Mouse (Mus musculus): ENCODE results near the gene Tnfrsf8.
"Not testable (repeated sequence)": the region's sequence is repeated elsewhere in the genome, so short reads cannot be mapped to it uniquely, and the experiment has no call there.

Tnfrsf8 gene

DNA sequence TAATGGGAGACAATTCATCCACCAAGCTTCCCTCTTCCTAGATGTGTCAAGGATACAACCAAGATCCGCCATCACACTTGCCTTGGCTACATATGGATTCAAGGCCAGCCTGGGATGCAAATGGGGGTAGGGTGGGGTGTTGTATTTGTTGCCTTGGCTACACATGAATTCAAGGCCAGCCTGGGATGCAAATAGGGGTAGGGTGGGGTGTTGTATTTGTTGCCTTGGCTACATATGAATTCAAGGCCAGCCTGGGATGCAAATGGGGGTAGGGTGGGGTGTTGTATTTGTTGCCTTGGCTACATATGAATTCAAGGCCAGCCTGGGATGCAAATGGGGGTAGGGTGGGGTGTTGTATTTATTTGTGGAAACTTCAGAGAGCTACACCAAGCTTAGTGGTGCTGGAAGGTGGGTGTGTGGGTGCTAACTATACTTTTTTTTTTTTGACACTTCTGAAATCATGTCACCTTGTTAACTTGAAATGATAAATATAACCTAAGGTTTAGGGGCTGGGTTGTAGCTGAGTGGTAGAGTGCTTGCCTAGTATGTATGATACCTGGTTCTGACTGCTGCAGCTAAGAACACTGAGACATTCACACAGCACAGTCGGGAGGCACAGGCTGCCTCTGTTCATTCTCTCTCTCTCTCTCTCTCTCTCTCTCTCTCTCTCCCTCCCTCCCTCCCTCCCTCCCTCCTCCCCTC is 9.2 kb downstream of the Tnfrsf8 start:
- not testable (repeated sequence) for DNase-seq

GRCm38 (mm10) chr4:145304109-145304508 is 10.9 kb downstream of the Tnfrsf8 start:
- DNase-seq = no peak

- no peak for DNase-seq
Measured at GRCm38 (mm10) chr4:145302106-145302505, 12.9 kb downstream of the Tnfrsf8 start.

GRCm38 (mm10) chr4:145300210-145300927 is 14.6 kb downstream of the Tnfrsf8 start:
- DNase-seq = no peak

GRCm38 (mm10) chr4:145299355-145299754 is 15.6 kb downstream of the Tnfrsf8 start:
- no peak for DNase-seq

DNA sequence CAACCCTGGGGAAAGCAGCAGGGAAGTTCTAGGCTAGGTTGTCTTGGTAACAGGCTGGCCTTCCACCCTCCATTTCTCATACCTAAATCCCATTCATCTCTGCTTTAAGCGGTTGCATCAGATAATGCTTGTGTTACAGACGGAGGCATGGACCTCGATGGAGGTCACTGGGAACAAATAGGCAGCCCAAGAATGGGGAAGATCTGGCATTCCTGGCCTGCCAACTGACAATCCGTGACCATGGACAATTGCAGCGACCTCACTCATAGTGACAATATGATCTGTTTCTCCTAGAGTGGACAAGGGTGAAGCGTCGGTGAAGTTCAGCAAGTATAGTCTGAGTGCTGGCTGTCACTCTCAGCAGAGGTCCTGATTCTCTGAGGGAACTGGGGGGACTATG is 16.1 kb downstream of the Tnfrsf8 start:
- DNase-seq = no peak

DNA sequence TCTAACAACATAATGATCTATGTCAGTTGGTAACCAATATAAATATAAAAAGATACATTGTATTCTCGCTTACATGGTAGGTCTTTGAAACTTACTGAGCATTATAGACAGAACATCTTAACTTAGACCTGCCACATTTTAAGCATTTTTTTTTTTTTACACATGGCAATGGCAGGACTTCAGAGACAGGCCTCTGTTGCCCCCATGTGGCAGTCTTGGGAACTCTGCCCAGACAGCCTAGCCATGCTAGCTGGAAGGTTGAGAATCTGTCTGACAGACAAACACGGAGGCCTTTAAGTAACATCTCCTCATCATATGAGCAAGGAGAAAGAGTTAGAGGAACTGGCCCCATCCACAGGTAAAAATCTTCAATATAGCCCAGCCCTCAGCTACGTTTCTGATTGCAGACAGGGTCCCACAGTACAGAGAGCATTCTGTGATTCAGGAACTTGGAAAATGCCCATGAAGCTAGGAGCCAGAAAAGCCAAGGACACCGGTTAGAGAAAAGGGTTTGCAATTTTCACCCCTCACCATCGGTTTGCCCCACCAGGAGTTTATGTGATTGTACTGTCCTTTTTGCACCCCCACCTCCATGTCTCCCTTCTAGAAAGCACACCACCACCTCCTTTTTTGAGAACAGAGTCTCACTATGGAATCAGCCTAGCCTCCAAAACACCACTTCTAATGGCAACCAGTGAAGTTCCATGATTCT is 19.2 kb downstream of the Tnfrsf8 start:
- peak; percentile 81 for DNase-seq

DNA sequence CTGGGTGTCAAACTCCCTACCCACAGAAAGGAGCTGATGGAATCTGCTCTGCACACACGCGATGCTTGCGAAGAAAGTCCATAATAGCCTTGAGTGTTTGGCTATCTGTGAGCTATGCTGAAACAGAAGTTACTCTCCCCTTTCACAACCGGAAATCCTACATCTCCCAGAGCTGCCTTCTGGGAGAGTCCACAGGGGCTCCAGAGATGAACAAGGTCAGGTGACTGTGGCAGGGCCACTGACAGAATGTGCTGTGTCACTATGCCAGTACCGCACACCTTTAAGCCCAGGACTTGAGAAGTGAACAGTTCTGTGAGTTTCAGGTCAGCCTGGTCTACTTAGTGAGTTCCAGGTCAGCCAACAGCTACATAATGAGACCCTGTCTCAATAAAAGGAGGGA is 20.4 kb downstream of the Tnfrsf8 start:
- no peak for DNase-seq

DNA sequence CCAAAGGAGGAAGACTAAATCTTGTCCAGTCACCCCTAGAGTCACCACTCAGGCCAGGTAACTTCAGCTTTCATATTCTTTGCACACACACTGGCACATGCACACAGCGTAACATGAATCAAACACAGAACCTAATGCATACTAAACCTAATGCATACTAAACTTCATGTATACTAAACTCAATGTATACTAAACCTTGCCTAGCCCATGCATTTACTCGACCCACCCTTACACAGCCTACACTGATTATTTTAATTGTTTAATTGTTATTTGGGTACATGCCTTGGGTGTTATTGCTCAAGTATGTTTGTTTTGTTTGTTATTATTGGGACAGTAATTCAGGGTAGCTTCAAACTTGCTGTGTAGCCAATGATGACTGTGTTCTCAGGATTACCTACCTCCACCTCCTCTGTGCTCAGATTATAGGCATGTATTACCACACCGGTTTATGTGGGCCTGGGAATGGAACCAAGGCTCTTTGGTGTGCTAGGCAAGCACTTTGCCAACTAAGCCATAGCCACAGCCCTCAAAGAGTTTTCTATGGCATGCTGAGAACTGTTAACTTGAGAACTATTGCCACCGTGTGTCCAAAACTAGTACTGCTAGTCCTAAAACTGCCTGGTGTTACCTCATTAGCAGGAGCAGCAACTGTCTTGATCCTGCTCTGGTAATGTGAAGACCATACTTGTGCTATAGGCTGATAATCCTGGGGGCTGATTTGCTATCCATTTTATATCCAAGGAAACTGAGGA is 28.4 kb downstream of the Tnfrsf8 start:
- DNase-seq = peak; percentile 64

DNA sequence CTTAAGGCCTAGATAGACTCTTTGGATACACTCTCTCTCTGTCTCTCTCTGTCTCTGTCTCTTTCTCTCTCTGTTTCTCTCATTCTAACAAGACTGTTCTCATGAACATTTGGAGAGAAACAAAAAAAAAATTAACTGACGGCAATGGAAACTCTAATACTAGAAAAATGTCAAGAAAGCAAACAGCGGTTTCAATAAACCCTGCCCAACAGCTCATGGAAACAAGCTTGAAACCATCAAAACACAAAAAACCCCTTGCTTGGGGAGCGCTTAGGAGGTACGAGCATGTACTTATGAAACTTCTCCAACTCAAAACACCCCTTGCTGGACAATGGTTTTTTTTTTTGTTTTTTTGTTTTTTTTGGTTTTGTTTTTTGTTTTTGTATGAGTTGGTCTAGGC is 30.3 kb downstream of the Tnfrsf8 start:
- DNase-seq = no peak

GRCm38 (mm10) chr4:145283441-145283840 is 31.5 kb downstream of the Tnfrsf8 start:
- DNase-seq = no peak

DNA sequence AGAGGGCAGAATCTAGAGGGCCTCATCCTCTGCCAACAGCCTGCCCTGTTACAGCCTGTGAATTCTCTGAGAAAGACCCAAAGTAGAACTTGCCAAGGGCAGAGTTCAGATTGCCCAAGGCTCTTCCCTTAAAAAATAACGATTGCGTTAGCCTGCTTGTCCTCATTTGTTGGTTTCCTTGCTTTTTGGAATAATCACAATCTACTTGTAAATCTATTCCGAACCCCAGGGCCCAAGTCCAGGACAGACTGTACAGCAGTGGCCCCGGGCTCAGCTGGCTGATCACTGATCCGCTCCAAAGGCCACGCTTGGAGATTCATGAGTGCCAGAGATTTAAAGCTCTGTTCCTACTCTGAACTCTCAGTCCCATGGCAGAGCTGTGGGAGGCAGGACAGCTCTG is 34.0 kb downstream of the Tnfrsf8 start:
- no peak for DNase-seq

- DNase-seq = no peak
Measured at GRCm38 (mm10) chr4:145278724-145279370, 36.1 kb downstream of the Tnfrsf8 start.

DNA sequence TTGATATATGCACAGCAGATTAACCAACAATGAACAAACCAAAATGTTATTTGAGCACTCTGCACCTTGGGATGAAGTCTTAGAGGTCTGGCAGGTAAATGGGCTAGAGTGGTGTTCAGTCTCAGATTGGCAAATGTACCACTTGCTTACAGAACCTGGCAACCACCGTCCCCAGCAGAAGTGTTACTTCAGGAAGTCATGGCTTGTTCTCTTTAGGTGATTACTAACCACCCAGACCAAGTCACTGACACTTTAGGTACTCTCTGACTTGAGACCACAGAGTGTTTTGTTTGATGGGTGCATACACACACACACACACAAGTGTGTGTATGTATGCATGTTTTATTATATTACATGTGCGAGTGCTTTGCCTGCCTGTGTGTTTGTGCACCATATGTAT is 36.7 kb downstream of the Tnfrsf8 start:
- DNase-seq = no peak

DNA sequence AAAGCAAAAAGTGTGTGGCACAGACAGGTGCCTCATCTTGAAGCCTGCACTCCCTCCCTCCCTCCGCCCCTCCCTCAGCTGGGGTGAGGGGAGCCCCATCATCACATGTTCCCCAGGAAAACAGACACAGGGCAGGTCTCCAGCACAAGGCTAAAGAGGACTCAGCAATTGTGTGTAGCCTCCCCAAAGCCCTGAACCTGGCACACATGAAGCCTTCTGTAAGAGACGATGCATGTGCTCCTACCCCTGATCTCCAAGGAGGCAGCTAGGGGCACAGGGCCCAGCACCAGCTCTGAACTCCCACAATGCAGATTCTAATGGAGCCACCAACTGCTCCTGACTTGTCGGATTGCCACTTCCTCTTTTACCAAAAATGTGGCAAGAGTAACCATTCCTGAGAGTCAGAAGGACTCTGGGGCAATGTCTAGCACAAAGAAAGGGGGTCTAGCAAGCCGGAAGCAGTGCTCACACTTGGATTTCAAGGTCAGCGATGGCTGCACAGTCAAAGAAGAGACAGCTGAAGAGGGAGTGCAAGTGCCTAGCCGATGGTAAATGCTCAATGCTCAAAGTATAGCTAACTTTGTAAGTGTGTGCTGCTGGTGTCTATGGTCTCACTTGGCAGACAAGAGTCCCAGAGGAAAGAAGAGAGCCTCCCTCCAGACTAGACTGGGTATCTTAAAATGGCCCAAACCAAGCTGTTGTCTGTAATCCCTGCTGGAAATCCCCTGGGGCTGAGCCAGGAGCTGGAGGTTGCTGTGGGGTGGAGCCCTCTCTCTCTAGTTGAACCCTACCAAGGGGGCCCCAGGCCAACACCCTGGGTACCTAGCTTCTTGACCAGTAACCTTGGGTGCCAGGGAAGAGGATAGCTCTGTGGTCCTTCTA is 38.4 kb downstream of the Tnfrsf8 start:
- DNase-seq = no peak

GRCm38 (mm10) chr4:145274887-145275286 is 40.1 kb downstream of the Tnfrsf8 start:
- no peak for DNase-seq

DNA sequence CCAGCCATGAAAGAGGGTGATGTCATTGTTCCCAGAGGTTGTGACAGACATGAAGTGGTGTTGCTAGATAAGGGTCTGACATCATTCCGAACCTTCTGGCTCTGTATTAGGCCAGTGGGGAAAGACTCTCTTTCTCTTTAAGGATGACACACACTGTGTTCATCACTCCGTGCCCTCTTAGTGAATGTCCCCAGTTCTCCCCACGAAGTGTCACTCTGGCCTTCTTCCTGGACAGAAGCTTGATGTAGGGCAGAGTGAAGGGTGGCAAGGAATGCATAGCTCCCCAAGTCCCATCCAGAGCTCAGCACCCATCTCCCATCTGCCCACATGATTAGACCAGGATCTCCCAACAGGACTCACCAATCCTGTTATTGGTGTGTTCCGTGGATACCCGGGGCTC is 41.0 kb downstream of the Tnfrsf8 start:
- DNase-seq = no peak

DNA sequence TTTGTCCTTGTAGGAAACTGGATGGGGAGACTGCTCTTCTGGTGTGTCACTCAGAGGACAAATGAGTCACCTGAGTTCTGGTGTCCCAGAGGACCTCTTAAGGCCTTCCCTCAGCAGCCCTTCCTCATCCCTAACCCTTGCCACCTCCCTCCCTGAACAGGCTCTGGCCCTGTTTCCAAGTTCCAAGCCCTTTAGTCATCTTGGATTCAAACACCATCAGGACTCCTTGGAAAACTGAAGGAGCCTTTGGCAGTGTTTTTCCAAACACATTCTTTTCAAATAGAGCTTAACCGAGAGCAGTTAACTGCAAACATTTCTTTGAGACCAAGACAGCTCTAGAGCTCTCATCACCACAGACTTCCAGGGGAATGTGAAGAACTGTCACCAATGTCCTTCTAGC is 42.2 kb downstream of the Tnfrsf8 start:
- DNase-seq = no peak

DNA sequence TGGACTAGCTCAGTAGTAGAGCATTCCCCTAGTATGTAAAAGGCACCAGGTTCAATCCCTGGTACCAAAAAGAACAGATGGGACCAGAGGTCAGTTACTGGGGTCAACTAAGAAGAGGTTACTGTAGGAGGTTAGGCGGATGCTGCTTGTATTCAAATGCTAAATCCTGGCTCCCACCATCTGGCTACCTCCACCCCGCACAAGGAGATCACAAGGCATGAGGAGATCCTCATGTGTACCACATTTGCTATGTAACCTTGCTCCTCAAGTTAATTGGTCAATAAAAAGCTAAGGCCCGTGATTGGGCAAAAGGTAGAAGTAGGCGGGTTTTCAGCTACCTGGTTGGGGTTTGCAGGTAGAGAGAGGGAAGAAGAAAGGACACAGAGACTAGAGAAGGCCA is 43.3 kb downstream of the Tnfrsf8 start:
- no peak for DNase-seq

DNA sequence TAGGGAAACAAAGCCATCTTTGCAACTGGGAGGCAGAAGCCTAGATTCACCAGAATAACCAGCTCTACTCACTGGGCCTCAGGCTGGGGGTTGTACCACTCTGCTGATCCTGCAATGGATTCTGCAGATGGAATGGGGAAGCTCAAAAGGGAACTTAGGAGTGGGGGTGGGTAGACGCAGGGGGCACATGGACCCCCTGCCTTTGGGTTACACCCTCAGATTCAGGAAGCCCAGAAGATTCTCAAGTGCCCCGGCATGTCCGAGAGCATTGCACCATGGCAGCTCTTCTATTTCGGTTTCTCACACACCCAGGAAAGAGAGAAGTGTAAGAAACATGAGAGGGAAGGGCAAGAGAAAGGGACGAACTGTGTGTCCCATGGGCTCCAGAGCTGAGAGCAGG is 44.8 kb downstream of the Tnfrsf8 start:
- DNase-seq = no peak

GRCm38 (mm10) chr4:145267631-145268110 is 47.3 kb downstream of the Tnfrsf8 start:
- no peak for DNase-seq

GRCm38 (mm10) chr4:145266505-145266904 is 48.5 kb downstream of the Tnfrsf8 start:
- DNase-seq = no peak
